Mouse (Mus musculus) testis, adult 2 months (tissue): ENCODE measurements around the gene Pfpl. TPM values are rescaled to one million over a fixed set of nuclear protein-coding genes. Genes with fewer than 3 reads are reported as not detected.

Source experiments
- H3K27ac ChIP-seq: fragments of 200-500 bp; 2 replicates; pipeline ENCODE4 v1.5.1; 2012; ENCODE audit warnings: low read depth, low read length; ENCODE audit not compliant: control insufficient read depth, insufficient read depth
- H3K27me3 ChIP-seq: fragments of 200-500 bp; 2 replicates; pipeline ENCODE4 v1.6.1; 2012; ENCODE audit warnings: mild to moderate bottlenecking, low read length, moderate library complexity; ENCODE audit not compliant: control insufficient read depth, insufficient read depth
- H3K36me3 ChIP-seq: fragments of 200-500 bp; 2 replicates; pipeline ENCODE4 v1.6.1; 2012; ENCODE audit warnings: mild to moderate bottlenecking, low read length; ENCODE audit not compliant: control insufficient read depth, insufficient read depth
- H3K4me1 ChIP-seq: fragments of 200-500 bp; 2 replicates; pipeline ENCODE4 v1.6.1; 2012; ENCODE audit warnings: low read length; ENCODE audit not compliant: control insufficient read depth, insufficient read depth
- H3K4me3 ChIP-seq: fragments of 200-500 bp; 2 replicates; pipeline ENCODE4 v1.5.1; 2012; ENCODE audit warnings: low read depth, mild to moderate bottlenecking, low read length, moderate library complexity, mixed read lengths; ENCODE audit not compliant: control insufficient read depth
- CTCF ChIP-seq: fragments of 200-500 bp; IDR thresholded peaks from 2 replicates; pipeline ENCODE4 v1.5.1; 2012; ENCODE audit warnings: low read depth, mild to moderate bottlenecking, inconsistent platforms, low read length, moderate library complexity; ENCODE audit not compliant: control insufficient read depth, insufficient read depth, insufficient replicate concordance
- POLR2A ChIP-seq: fragments of 200-500 bp; IDR thresholded peaks from 2 replicates; pipeline ENCODE4 v1.6.1; 2012; ENCODE audit warnings: low read depth, mild to moderate bottlenecking, inconsistent platforms, low read length, moderate library complexity; ENCODE audit not compliant: control insufficient read depth
- polyA plus RNA-seq: library from polyadenylated mRNA; depleted of rRNA; stranded (reverse); fragments of >200 nt; gene quantifications from 2 replicates; pipeline ENCODE4 v1.2.3, GENCODE M21; 2012; rRNA removed

The Pfpl gene
- 0.02 TPM in 2 replicates for polyA plus RNA-seq

DNA sequence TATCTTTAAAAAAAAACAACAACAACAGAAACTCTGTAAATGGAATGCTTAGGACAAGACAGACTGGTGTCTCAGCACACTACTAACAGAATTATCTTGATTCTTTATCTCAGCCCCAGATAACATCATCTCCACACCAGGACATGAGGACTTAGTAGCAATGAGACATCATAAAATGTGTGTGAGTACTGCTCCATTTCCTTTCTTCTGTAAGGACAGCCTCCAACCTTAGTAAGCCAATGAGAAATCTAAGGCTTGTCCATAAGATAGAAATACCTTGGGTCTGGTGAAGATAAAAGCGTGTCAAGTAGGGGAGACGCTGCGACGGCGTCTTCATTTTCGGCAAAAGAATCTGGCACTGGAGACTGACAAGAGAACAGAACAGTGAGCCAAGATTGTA, at the start of gene Pfpl:
Gene Pfpl, plus strand, starts transcription at position 301 of the 400 bp plus-strand sequence.
- TF ChIP-seq CTCF (no peak), POLR2A (no peak)
- no peaks in the 10 kb centered on the region for H3K36me3 ChIP-seq
- H3K4me1 ChIP-seq = no peaks in the 10 kb centered on the region
- H3K27ac ChIP-seq = no peak within 1 kb of the TSS
- H3K27me3 ChIP-seq = no peaks in the 10 kb centered on the region
- no peak within 1 kb of the TSS for H3K4me3 ChIP-seq

DNA sequence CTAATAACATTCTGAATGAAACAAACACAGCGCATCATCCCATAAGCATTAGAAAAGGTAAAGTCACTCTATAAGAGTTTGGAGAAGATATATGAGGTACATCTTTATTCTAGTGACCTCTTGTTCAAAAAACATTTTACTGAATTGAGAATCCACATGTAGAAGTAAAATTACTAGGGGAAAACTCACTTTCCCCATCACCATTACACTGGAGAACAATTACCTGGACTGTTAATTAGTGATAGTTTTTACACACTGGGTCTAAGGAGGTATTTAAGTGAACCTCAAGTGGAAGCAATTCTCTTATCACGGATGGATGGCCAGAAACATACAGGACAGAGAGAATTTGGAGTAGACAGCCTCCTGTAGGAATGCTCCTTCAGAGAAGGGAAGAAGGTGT, 40.7 kb upstream of the Pfpl start, which contains the start of gene Olfr1440:
Gene Olfr1440, plus strand, starts transcription at position 301 of the 400 bp plus-strand sequence.
- H3K4me1 ChIP-seq = no peaks in the 10 kb centered on the region
- no peaks in the 10 kb centered on the region for H3K27me3 ChIP-seq
- H3K27ac ChIP-seq = no peak within 1 kb of the TSS
- H3K4me3 ChIP-seq = no peak within 1 kb of the TSS
- no peaks in the 10 kb centered on the region for H3K36me3 ChIP-seq
- TF ChIP-seq CTCF (no peak), POLR2A (no peak)

DNA sequence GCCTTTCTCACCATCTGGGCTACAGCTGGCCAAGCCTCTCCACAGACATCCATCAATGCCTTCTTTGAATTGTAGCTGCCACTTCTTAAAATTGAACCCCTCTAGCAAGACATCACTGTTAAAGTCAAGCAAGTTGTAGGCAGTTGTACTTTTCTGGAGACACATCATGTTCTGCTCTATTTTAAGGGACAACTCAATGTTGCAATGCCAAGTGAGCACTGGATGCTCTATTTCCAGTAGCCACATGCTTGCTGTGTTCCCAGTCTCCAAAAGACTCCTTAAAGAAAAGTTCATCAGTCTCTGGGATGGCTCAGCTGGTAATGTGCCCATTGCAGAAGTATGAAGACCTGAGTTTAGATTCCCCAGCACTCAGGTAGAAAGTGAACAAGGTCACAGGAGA, 14.0 kb upstream of the Pfpl start:
- H3K27ac ChIP-seq = no peak overlapping the region
- H3K4me1 ChIP-seq = no peaks in the 10 kb centered on the region
- no peak for TF ChIP-seq POLR2A
- TF ChIP-seq CTCF = no peak
- H3K27me3 ChIP-seq = no peaks in the 10 kb centered on the region
- no peaks in the 10 kb centered on the region for H3K36me3 ChIP-seq
- no peak overlapping the region for H3K4me3 ChIP-seq

DNA sequence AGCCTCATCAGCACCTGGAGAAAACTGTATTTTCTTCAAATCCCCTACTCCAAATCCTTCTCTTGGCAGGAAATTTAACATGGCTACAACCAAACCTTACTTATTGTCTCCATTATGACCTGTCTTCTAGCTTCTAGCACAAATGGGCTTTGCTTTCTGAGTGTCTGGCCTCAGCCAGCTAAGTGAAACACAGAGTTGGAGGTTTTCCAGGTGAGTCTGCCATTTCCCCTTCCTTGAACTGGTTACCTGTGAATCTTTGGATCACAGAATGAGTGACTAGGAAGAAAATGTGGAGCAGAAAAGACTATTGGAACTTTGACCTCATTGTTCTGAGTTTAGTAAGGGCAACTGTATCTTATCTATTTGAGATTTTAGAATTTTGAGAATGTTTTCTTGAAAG, 10.3 kb upstream of the Pfpl start, which contains the start of gene Olfr1441:
Gene Olfr1441, plus strand, starts transcription at position 73 of the 400 bp plus-strand sequence.
- Histone ChIP-seq H3K4me3 (no peak within 1 kb of the TSS), H3K4me1 (no peaks in the 10 kb centered on the region), H3K36me3 (no peaks in the 10 kb centered on the region), H3K27ac (no peak within 1 kb of the TSS), H3K27me3 (no peaks in the 10 kb centered on the region)
- TF ChIP-seq POLR2A = no peak
- no peak for TF ChIP-seq CTCF

DNA sequence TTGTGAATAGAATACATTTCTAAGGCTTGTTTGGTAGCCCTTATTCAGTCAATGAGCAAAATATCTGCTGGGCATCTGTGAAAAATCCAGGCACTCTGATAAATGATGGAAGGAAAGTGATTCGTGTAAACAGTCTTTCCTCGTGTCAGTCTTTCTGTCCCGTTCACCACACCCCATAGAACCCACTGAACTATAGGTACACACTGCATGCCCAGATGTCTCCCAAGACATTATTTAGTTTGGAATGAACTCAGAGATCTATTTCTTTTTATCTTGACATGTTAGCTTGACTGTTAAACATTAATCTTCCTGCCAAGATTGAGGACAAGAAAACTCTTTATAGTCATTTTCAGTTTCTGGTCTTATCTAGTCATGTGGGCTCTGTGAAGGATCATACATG, 9.4 kb upstream of the Pfpl start:
- no peaks in the 10 kb centered on the region for H3K36me3 ChIP-seq
- H3K4me1 ChIP-seq = no peaks in the 10 kb centered on the region
- H3K4me3 ChIP-seq = no peak overlapping the region
- TF ChIP-seq CTCF (no peak), POLR2A (no peak)
- H3K27ac ChIP-seq = no peak overlapping the region
- no peaks in the 10 kb centered on the region for H3K27me3 ChIP-seq

DNA sequence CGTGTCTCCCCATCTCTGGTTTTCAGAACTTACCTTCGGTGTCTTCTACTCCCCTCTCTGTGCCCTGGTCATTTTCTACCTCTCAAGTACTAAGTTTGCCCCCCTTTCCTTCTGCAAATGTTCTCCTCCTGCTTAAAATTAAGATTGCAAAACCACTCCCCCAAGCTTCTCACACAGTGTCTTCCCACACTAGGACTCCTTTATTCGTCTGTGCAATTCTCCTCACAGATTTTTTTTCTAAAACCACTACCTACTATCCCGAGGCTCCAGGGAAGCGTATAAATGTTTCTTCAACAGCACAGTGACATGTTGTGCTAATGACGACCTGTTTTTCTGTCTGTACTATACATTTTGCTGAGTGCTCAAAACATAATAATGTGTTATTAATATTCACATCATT, 7.2 kb upstream of the Pfpl start:
- no peak for TF ChIP-seq CTCF
- TF ChIP-seq POLR2A = no peak
- no peak overlapping the region for H3K4me3 ChIP-seq
- H3K36me3 ChIP-seq = no peaks in the 10 kb centered on the region
- H3K27ac ChIP-seq = no peak overlapping the region
- H3K4me1 ChIP-seq = no peaks in the 10 kb centered on the region
- no peaks in the 10 kb centered on the region for H3K27me3 ChIP-seq

DNA sequence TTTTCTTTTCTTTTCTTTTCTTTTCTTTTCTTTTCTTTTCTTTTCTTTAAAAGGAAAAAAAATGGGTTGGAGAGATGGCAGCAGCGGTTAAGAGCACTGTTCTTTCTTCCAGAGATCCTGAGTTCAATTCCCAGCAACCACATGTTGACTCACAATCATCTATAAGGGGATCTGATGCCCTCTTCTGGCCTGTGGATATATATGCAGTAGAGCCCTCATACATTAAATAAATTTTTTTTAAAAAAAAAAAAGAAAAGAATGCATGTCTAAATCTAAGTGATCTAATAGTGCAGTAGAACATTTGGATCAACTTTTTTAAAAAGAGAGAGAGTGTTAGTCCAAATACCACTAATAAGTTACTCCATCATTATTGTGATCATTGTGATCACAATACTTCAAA, 6.0 kb upstream of the Pfpl start:
- TF ChIP-seq POLR2A = no peak
- no peak for TF ChIP-seq CTCF
- Histone ChIP-seq H3K36me3 (no peaks in the 10 kb centered on the region), H3K27me3 (no peaks in the 10 kb centered on the region), H3K4me3 (no peak overlapping the region), H3K27ac (no peak overlapping the region), H3K4me1 (no peaks in the 10 kb centered on the region)

DNA sequence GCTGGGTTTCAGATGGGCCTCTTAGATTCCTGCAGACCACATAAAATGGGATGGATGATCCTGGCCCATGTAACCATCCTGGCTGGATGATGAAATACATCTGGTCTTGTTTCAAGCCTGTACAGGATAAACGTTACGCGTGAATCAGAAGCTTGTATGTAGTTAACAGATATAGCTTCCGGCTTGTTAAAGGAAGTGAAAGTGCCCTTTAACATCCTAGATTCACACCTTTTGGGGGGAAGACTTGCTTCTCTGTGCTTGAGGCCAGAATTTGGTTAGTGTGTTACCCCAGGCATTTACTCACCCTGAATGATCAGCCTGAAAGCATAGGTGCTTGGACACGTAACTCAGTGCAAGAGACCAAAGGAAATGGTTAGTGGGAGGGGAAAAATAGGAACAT, 604 bp upstream of the Pfpl start:
- no peak overlapping the region for H3K27ac ChIP-seq
- no peaks in the 10 kb centered on the region for H3K27me3 ChIP-seq
- H3K36me3 ChIP-seq = no peaks in the 10 kb centered on the region
- H3K4me1 ChIP-seq = no peaks in the 10 kb centered on the region
- TF ChIP-seq CTCF (no peak), POLR2A (no peak)
- H3K4me3 ChIP-seq = no peak overlapping the region
